Mouse (Mus musculus) ES-Bruce4 (cell line): ENCODE data around the gene Gabra4. TPM values are rescaled to one million over a fixed set of nuclear protein-coding genes. Genes with fewer than 3 reads are reported as not detected.

Experiments
- H3K27ac ChIP-seq: 2 replicates; pipeline ENCODE4 v1.5.1; 2012; ENCODE audit warnings: low read length, inconsistent platforms; ENCODE audit not compliant: insufficient read depth
- H3K27me3 ChIP-seq: 2 replicates; pipeline ENCODE4 v1.6.1; 2012; ENCODE audit warnings: mild to moderate bottlenecking, low read length, inconsistent platforms; ENCODE audit not compliant: control insufficient read depth, poor library complexity, insufficient read depth, severe bottlenecking
- H3K36me3 ChIP-seq: 2 replicates; pipeline ENCODE4 v1.6.1; 2012; ENCODE audit warnings: inconsistent platforms, mild to moderate bottlenecking, low read length, moderate library complexity; ENCODE audit not compliant: control insufficient read depth, poor library complexity, insufficient read depth, severe bottlenecking
- H3K4me1 ChIP-seq: one replicate; pipeline ENCODE4 v1.8.1; 2011; ENCODE audit warnings: low read length; ENCODE audit not compliant: control insufficient read depth, insufficient read depth
- H3K4me3 ChIP-seq: 2 replicates; pipeline ENCODE4 v1.5.1; 2011; ENCODE audit warnings: low read depth, mild to moderate bottlenecking, low read length
- H3K9ac ChIP-seq: 2 replicates; pipeline ENCODE4 v1.6.1; 2012; ENCODE audit warnings: low read depth, mild to moderate bottlenecking, inconsistent platforms; ENCODE audit not compliant: poor library complexity, severe bottlenecking
- H3K9me3 ChIP-seq: replicated peaks from 2 replicates; pipeline ENCODE4 v1.6.1; 2012; ENCODE audit warnings: mild to moderate bottlenecking, low read length, inconsistent platforms; ENCODE audit not compliant: control insufficient read depth, poor library complexity, insufficient read depth, severe bottlenecking
- CTCF ChIP-seq: IDR thresholded peaks from one replicate; pipeline ENCODE4 v1.8.1; 2011; ENCODE audit warnings: low read depth, low read length
- EP300 ChIP-seq: IDR thresholded peaks from 2 replicates; pipeline ENCODE4 v1.6.1; 2011; ENCODE audit warnings: low read depth, low read length; ENCODE audit not compliant: insufficient read depth
- POLR2A ChIP-seq: IDR thresholded peaks from one replicate; pipeline ENCODE4 v1.8.1; 2011; ENCODE audit warnings: low read length; ENCODE audit not compliant: insufficient read depth
- polyA plus RNA-seq: library from polyadenylated mRNA; stranded (reverse); fragments of >200 nt; gene quantifications from 2 replicates; pipeline ENCODE4 v1.2.4, GENCODE M21; 2011; ENCODE audit warnings: low read depth; ENCODE audit not compliant: missing spikeins, insufficient read depth, insufficient read length

Gene Gabra4
- polyA plus RNA-seq, 1 experiment: not detected

DNA sequence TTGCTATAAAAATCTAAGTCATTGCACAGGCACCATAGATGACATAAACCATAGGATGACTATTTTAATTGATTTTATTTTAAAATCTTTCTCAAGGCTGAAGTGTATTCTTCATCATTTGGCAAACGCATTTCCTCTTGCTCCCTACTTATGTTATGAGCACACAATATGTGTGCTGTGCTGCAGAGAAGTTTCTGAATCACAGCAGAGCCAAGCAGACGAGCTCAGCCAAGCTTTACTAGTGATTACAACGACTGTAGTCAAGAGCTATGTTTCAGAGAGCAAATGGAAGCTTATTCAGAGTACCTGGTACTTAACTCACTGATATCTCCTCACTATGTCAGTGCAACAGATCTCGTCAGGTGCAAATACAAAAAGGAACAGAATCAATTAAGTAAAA, 41.4 kb downstream of the Gabra4 start:
- no peak overlapping the region for H3K9ac ChIP-seq
- H3K27me3 ChIP-seq: no peaks in the 10 kb centered on the region
- no peaks in the 10 kb centered on the region for H3K36me3 ChIP-seq
- no peak overlapping the region for H3K27ac ChIP-seq
- H3K4me1 ChIP-seq: no peaks in the 10 kb centered on the region
- no peaks in the 10 kb centered on the region for H3K9me3 ChIP-seq
- TF ChIP-seq CTCF (no peak), EP300 (no peak), POLR2A (no peak)
- H3K4me3 ChIP-seq: no peak overlapping the region

GRCm38 (mm10) chr5:71614311-71614710, 43.8 kb downstream of the Gabra4 start:
- no peak overlapping the region for H3K9ac ChIP-seq
- no peaks in the 10 kb centered on the region for H3K9me3 ChIP-seq
- no peak overlapping the region for H3K4me3 ChIP-seq
- no peak overlapping the region for H3K27ac ChIP-seq
- TF ChIP-seq CTCF (no peak), POLR2A (no peak), EP300 (no peak)
- H3K27me3 ChIP-seq: no peaks in the 10 kb centered on the region
- H3K36me3 ChIP-seq: no peaks in the 10 kb centered on the region
- no peaks in the 10 kb centered on the region for H3K4me1 ChIP-seq

- H3K4me3 ChIP-seq: no peak overlapping the region
- no peak overlapping the region for H3K27ac ChIP-seq
- no peaks in the 10 kb centered on the region for H3K36me3 ChIP-seq
- no peak overlapping the region for H3K9ac ChIP-seq
- H3K27me3 ChIP-seq: no peaks in the 10 kb centered on the region
- TF ChIP-seq EP300: no peak
- no peak for TF ChIP-seq POLR2A
- no peaks in the 10 kb centered on the region for H3K9me3 ChIP-seq
- no peaks in the 10 kb centered on the region for H3K4me1 ChIP-seq
These were observed 49.4 kb downstream of the Gabra4 start for GRCm38 (mm10) chr5:71608735-71609134.

DNA sequence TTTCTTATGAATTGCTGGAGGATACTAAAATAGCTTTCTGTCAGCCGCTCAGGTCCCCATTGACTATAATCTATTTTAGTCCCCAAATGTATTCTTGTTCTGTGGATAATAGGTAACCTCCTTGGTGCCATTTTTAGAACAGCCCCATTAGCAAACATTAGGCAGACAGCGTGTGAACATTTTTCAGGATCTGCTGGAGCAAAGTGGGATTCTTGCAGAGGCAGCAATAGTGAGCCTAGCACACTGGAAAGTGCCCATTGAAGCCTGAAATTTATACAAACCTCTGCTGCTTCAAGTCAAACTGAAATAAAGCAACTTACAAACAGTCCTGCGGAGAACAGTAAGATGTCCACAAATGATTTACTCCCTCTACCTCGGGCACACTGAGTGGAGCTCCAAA, 51.2 kb downstream of the Gabra4 start:
- Histone ChIP-seq H3K9me3 (no peaks in the 10 kb centered on the region), H3K27me3 (no peaks in the 10 kb centered on the region), H3K4me3 (no peak overlapping the region), H3K9ac (no peak overlapping the region), H3K4me1 (no peaks in the 10 kb centered on the region), H3K36me3 (no peaks in the 10 kb centered on the region), H3K27ac (no peak overlapping the region)
- TF ChIP-seq CTCF (no peak), EP300 (no peak)

DNA sequence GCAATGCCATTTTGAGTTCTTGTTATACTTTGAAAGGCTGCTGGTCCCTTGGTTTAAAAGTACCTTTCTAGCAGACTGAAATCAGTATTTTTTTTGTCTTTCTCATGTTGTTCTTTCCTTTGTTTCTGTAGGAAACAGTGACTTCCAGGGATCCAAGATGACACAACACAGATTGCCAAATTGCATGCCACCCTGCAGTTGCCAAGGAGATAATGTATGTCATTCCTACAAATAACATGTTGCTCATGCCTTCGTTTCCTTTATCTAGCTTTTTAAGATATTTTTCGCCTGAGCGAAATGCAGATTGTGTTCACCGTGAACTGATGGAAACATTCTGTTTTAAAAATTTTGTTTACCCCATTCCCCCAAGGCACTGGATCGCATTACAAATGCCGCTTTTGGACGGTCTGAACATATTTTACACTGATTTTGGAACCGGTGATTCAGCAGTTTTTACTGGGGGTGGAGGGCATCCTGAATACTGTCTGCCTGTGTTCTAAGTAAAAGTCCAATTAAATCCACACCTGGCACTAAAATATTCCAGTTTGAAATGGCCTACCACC, 53.9 kb downstream of the Gabra4 start:
- TF ChIP-seq EP300 (no peak), POLR2A (no peak), CTCF (no peak)
- Histone ChIP-seq H3K27me3 (no peaks in the 10 kb centered on the region), H3K9me3 (no peaks in the 10 kb centered on the region), H3K4me1 (no peaks in the 10 kb centered on the region), H3K4me3 (no peak overlapping the region), H3K27ac (no peak overlapping the region), H3K36me3 (no peaks in the 10 kb centered on the region), H3K9ac (no peak overlapping the region)

DNA sequence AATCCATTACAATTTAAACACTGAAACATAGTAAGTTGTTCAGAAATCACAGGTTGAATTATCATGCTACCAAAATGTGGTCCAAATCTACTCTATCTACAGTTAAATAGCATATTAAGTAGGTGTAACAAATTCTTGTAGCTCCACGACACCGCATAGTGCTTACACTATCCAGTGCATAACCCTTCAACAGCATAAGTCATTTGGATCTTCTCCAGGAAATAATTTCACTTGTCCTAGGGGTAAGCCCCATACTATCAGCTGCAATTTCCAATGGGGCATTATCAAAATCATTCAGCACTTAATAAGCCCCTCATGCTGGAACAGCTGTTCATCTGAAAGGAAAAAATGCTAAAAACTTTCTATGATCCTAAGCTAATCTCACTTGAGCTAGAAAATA, 62.8 kb downstream of the Gabra4 start:
- Histone ChIP-seq H3K27me3 (no peaks in the 10 kb centered on the region), H3K9me3 (no peaks in the 10 kb centered on the region), H3K4me3 (no peak overlapping the region), H3K27ac (no peak overlapping the region), H3K4me1 (no peaks in the 10 kb centered on the region), H3K36me3 (no peaks in the 10 kb centered on the region), H3K9ac (no peak overlapping the region)
- no peak for TF ChIP-seq CTCF
- TF ChIP-seq EP300: no peak
- TF ChIP-seq POLR2A: no peak
